Mouse (Mus musculus) layer of hippocampus, adult 8-10 months (tissue): Measurements from ENCODE around the gene Ifi206. TPM values are rescaled to one million over a fixed set of nuclear protein-coding genes. Genes with fewer than 3 reads are reported as not detected.

Experiments
- DNase-seq, 2 experiments: peaks; one replicate each; pipeline ENCODE4 v3.0.0; 2022; ENCODE audit warnings: low spot score in 2 of 2
- microRNA-seq, 2 experiments: library from miRNA; unstranded; fragments of <30 nt; microRNA quantifications; one replicate each; pipeline ENCODE4 v1.2.0; 2022
- total RNA-seq, 4 experiments: library from RNA; stranded (reverse); gene quantifications; 2 replicates each; pipeline ENCODE4 v1.2.4; 2022

Ifi206 gene
- total RNA-seq, 4 experiments from 2014 or later: 0.16 to 0.32 TPM; not detected in 2

GRCm38 (mm10) chr1:173418936-173419621, 71.8 kb downstream of the Ifi206 start:
- no peak for DNase-seq

GRCm38 (mm10) chr1:173418516-173418915, 72.3 kb downstream of the Ifi206 start:
- no peak for DNase-seq

Small RNAs within 50 kb of the gene (microRNA-seq; reads per million reads assigned to microRNA genes)
- gene Gm44481: 0 reads per million in 2 experiments

Other genes starting within 250 kb of the Ifi206 start
- gene Olfr418, start 225.0 kb downstream of the Ifi206 start, total RNA-seq: not detected
- not detected for gene Mptx2, start 213.3 kb downstream of the Ifi206 start, total RNA-seq
- 10 to 100 TPM; 45.2 to 66.9 (median 51.0) TPM for gene Ackr1, start 157.3 kb downstream of the Ifi206 start, total RNA-seq
- gene Aim2, start 140.2 kb downstream of the Ifi206 start, total RNA-seq: 10 to 100 TPM in 1 of 4 experiments, 1 to 10 TPM in 3; 1.8 to 12.4 (median 5.1) TPM
- gene Cadm3, start 123.3 kb downstream of the Ifi206 start, total RNA-seq: 100 to 1,000 TPM; 350 to 406 (median 381) TPM
- under 1 TPM in 1 of 4 experiments, not detected in 3; 0.16 TPM for gene Ifi214, start 44.9 kb upstream of the Ifi206 start, total RNA-seq
- under 1 TPM in 2 of 4 experiments, not detected in 2; 0.43 to 0.45 TPM for gene Ifi213, start 108.2 kb upstream of the Ifi206 start, total RNA-seq
- gene Ifi209, start 139.9 kb upstream of the Ifi206 start, total RNA-seq: under 1 TPM in 2 of 4 experiments, not detected in 2; 0.66 to 0.70 TPM
- under 1 TPM in 2 of 4 experiments, not detected in 2; 0.16 TPM for gene Ifi208, start 182.6 kb upstream of the Ifi206 start, total RNA-seq